29 mouse cellular contexts compared by ENCODE assay signal in genomic region chrX:60386852-60387251, GRCm38 (mm10).
DNase-seq lines count a peak whose midpoint lies in the region; ATAC-seq lines count a peak whose summit lies in the region.
"Had no signal": no experiment of that assay in that cellular context is flagged by ENCODE, and none has a peak within 500 bp of the region (broad histone marks: within the 10 kb centered on the region; RNA-seq: fewer than 3 reads in every experiment).

No protein-coding gene starts in this region.

- H3K4me3 ChIP-seq in liver, embryonic 11.5 days (ENCODE audit: low read depth, low read length) = no peak overlapping the region
- H3K4me3 ChIP-seq in liver, embryonic 12.5 days = no peak overlapping the region
- no peak overlapping the region for H3K4me3 ChIP-seq in heart, embryonic 10.5 days
- no peak overlapping the region for H3K4me3 ChIP-seq in hindbrain, embryonic 12.5 days
- H3K4me3 ChIP-seq in midbrain, embryonic 10.5 days = no peak overlapping the region
- H3K4me3 ChIP-seq: embryonic facial prominence, embryonic 12.5 days; embryonic facial prominence, embryonic 15.5 days; gastrocnemius, adult 2 months; heart, embryonic 12.5 days; heart, embryonic 15.5 days; hindbrain, embryonic 10.5 days had no signal

- H3K27ac ChIP-seq in liver, embryonic 11.5 days (ENCODE audit: low read depth, low read length) = no peak overlapping the region
- no peak overlapping the region for H3K27ac ChIP-seq in liver, embryonic 12.5 days
- no peak overlapping the region for H3K27ac ChIP-seq in heart, embryonic 10.5 days
- no peak overlapping the region for H3K27ac ChIP-seq in hindbrain, embryonic 12.5 days
- H3K27ac ChIP-seq in midbrain, embryonic 10.5 days (replicated peaks) = no peak overlapping the region
- H3K27ac ChIP-seq: embryonic facial prominence, embryonic 12.5 days; embryonic facial prominence, embryonic 15.5 days; gastrocnemius, adult 2 months; heart, embryonic 15.5 days; hindbrain, embryonic 10.5 days; hindbrain, embryonic 14.5 days; hindbrain, postnatal 0 days had no signal

- no peak overlapping the region for H3K4me2 ChIP-seq in liver, embryonic 11.5 days
- no peak overlapping the region for H3K4me2 ChIP-seq in liver, embryonic 12.5 days
- H3K4me2 ChIP-seq in hindbrain, embryonic 12.5 days (replicated peaks) = no peak overlapping the region
- H3K4me2 ChIP-seq: embryonic facial prominence, embryonic 12.5 days; embryonic facial prominence, embryonic 15.5 days; heart, embryonic 12.5 days; heart, embryonic 15.5 days; hindbrain, embryonic 14.5 days had no signal

- peak; percentile 79 for ATAC-seq in liver, embryonic 11.5 days (replicated peaks; ENCODE audit: low FRiP score)
- peak; percentile 64 for ATAC-seq in liver, embryonic 12.5 days
- ATAC-seq in megakaryocyte progenitor cell, adult 5-6 weeks (replicated peaks; ENCODE audit: poor library complexity) = peak; percentile 69
- ATAC-seq in hindbrain, embryonic 12.5 days (ENCODE audit: low FRiP score) = no peak
- ATAC-seq: forebrain, embryonic 14.5 days; forebrain, postnatal 0 days; hindbrain, postnatal 0 days; Patski had no signal

- H3K9ac ChIP-seq in liver, embryonic 11.5 days (ENCODE audit: low read depth, low read length) = no peak overlapping the region
- no peak overlapping the region for H3K9ac ChIP-seq in liver, embryonic 12.5 days
- no peak overlapping the region for H3K9ac ChIP-seq in hindbrain, embryonic 12.5 days
- H3K9ac ChIP-seq: embryonic facial prominence, embryonic 12.5 days; embryonic facial prominence, embryonic 15.5 days; forebrain, postnatal 0 days; heart, embryonic 12.5 days; heart, embryonic 15.5 days; hindbrain, embryonic 14.5 days had no signal

- H3K27me3 ChIP-seq in liver, embryonic 11.5 days (replicated peaks; ENCODE audit: control insufficient read depth, insufficient read depth, low read length) = no peaks in the 10 kb centered on the region
- no peaks in the 10 kb centered on the region for H3K27me3 ChIP-seq in liver, embryonic 12.5 days (replicated peaks)
- H3K27me3 ChIP-seq in heart, embryonic 10.5 days (ENCODE audit: insufficient read depth, poor library complexity, severe bottlenecking) = no peaks in the 10 kb centered on the region
- H3K27me3 ChIP-seq in hindbrain, embryonic 12.5 days = no peaks in the 10 kb centered on the region
- H3K27me3 ChIP-seq in midbrain, embryonic 10.5 days (ENCODE audit: low read depth, poor library complexity, severe bottlenecking) = no peaks in the 10 kb centered on the region
- H3K27me3 ChIP-seq: CH12.LX; embryonic facial prominence, embryonic 12.5 days; embryonic facial prominence, embryonic 15.5 days; heart, embryonic 12.5 days; heart, embryonic 15.5 days had no signal

- no peaks in the 10 kb centered on the region for H3K9me3 ChIP-seq in liver, embryonic 11.5 days (ENCODE audit: control insufficient read depth, low read length)
- H3K9me3 ChIP-seq in liver, embryonic 12.5 days (replicated peaks) = no peaks in the 10 kb centered on the region
- H3K9me3 ChIP-seq in heart, embryonic 10.5 days = no peaks in the 10 kb centered on the region
- no peaks in the 10 kb centered on the region for H3K9me3 ChIP-seq in hindbrain, embryonic 12.5 days (replicated peaks)
- no peaks in the 10 kb centered on the region for H3K9me3 ChIP-seq in midbrain, embryonic 10.5 days (replicated peaks)
- H3K9me3 ChIP-seq: embryonic facial prominence, embryonic 12.5 days; embryonic facial prominence, embryonic 15.5 days; heart, embryonic 12.5 days; heart, embryonic 15.5 days; hindbrain, embryonic 10.5 days had no signal

- H3K36me3 ChIP-seq in liver, embryonic 11.5 days (ENCODE audit: control insufficient read depth, insufficient read depth, low read length) = no peaks in the 10 kb centered on the region
- H3K36me3 ChIP-seq in liver, embryonic 12.5 days = no peaks in the 10 kb centered on the region
- no peaks in the 10 kb centered on the region for H3K36me3 ChIP-seq in heart, embryonic 10.5 days
- H3K36me3 ChIP-seq in hindbrain, embryonic 12.5 days = no peaks in the 10 kb centered on the region
- no peaks in the 10 kb centered on the region for H3K36me3 ChIP-seq in midbrain, embryonic 10.5 days
- H3K36me3 ChIP-seq: embryonic facial prominence, embryonic 12.5 days; embryonic facial prominence, embryonic 15.5 days; heart, embryonic 12.5 days; heart, embryonic 15.5 days; hindbrain, embryonic 10.5 days had no signal

- 68% methylated on average over 1 of the region's 1 CpGs for WGBS in liver, embryonic 11.5 days
- 44% methylated on average over 1 of the region's 1 CpGs for WGBS in liver, embryonic 12.5 days (ENCODE audit: insufficient replicate concordance)
- WGBS in heart, embryonic 10.5 days = 83% methylated on average over 1 of the region's 1 CpGs
- WGBS in hindbrain, embryonic 12.5 days = 84% methylated on average over 1 of the region's 1 CpGs
- 89% methylated on average over 1 of the region's 1 CpGs for WGBS in midbrain, embryonic 10.5 days

- no peaks in the 10 kb centered on the region for H3K4me1 ChIP-seq in liver, embryonic 11.5 days (replicated peaks; ENCODE audit: control insufficient read depth, insufficient read depth, low read length)
- no peaks in the 10 kb centered on the region; the same call in 1 of the 2 replicates for H3K4me1 ChIP-seq in liver, embryonic 12.5 days
- H3K4me1 ChIP-seq in heart, embryonic 10.5 days = no peaks in the 10 kb centered on the region
- no peaks in the 10 kb centered on the region for H3K4me1 ChIP-seq in hindbrain, embryonic 12.5 days
- no peaks in the 10 kb centered on the region for H3K4me1 ChIP-seq in midbrain, embryonic 10.5 days
- H3K4me1 ChIP-seq: embryonic facial prominence, embryonic 12.5 days; embryonic facial prominence, embryonic 15.5 days; heart, embryonic 15.5 days; hindbrain, embryonic 10.5 days had no signal

- no peak for DNase-seq in liver, embryonic 11.5 days (ENCODE audit: low spot score)
- no peak for DNase-seq in liver
- no peak for DNase-seq in heart, embryonic 10.5 days (ENCODE audit: low spot score)
- DNase-seq in midbrain, embryonic 10.5 days (ENCODE audit: low spot score) = no peak
- DNase-seq: adrenal gland, postnatal 10 days; adrenal gland, postnatal 36 days; B cell, adult 2 months; cerebellum, adult 2 months; cerebellum, adult 9-11 months; cerebellum, postnatal 25 days; forebrain, postnatal 0 days; gastrocnemius, adult 2 months; gastrocnemius, postnatal 14 days; heart, adult 11 months; heart, postnatal 10 days; heart, postnatal 36 days had no signal
